Mouse (Mus musculus): ENCODE data around the gene Camk1d. TPM values are rescaled to one million over a fixed set of nuclear protein-coding genes. Genes with fewer than 3 reads are reported as not detected.

Gene Camk1d
- polyA plus RNA-seq, 1 experiment from 2014 or later: 7.4 TPM

DNA sequence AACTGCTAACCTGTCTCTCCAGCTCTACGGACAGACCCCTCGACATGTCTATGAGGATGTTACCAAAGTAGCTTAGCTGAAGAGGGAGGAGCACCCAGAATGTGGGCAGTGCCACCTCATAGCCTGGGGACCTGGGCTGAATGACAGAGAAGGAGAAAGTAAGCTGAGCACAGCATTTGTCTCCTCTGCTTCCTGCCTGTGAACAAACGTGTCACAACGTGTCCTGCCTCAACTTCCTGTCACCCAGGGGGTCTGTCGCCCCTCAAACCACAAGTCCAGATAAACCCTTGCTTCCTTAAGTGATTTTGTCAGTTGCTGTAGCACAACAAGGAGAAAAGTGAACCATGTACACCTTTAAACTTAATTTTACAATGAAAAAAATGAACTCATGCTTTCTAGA lies 71.7 kb downstream of the Camk1d start:
- Histone ChIP-seq H3K4me2 (ENCODE audit: low read length) (no peak overlapping the region), H3K9ac (ENCODE audit: low read depth, low read length) (no peak overlapping the region), H3K27ac (ENCODE audit: low read depth, low read length) (no peak overlapping the region), H3K9me3 (ENCODE audit: control insufficient read depth, low read length) (no peaks in the 10 kb centered on the region), H3K4me1 (ENCODE audit: control insufficient read depth, insufficient read depth, low read depth, low read length) (no peaks in the 10 kb centered on the region), H3K36me3 (ENCODE audit: control insufficient read depth, insufficient read depth, low read length) (no peaks in the 10 kb centered on the region), H3K4me3 (ENCODE audit: low read length) (no peak overlapping the region), H3K27me3 (replicated peaks; ENCODE audit: control insufficient read depth, insufficient read depth, low read length) (no peaks in the 10 kb centered on the region)
- ATAC-seq: no peak
- WGBS: 77% methylated on average over 5 of the region's 5 CpGs

DNA sequence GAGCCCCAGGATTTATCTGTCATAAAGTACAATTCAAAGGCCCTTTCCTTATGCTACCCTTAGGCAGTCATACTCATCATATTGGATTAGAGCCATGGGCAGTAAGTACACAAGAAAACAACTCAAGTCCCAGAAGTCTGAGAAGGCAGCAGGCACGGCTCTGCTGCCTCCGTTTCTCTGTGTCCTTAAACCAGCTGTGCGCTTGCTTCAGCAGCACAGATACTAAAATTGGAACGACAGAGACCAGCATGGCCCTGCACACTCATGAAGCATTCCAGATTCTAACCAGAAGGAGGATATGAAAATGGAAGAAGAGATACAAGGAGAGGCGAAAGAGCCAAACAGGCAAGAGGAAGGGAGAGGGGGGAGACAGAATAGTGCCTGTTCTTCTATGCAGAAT lies 72.6 kb downstream of the Camk1d start:
- H3K27ac ChIP-seq (ENCODE audit: low read depth, low read length): no peak overlapping the region
- H3K4me3 ChIP-seq (ENCODE audit: low read length): no peak overlapping the region
- no peak overlapping the region for H3K4me2 ChIP-seq (ENCODE audit: low read length)
- H3K9ac ChIP-seq (ENCODE audit: low read depth, low read length): no peak overlapping the region
- no peaks in the 10 kb centered on the region for H3K27me3 ChIP-seq (replicated peaks; ENCODE audit: control insufficient read depth, insufficient read depth, low read length)
- no peaks in the 10 kb centered on the region for H3K9me3 ChIP-seq (ENCODE audit: control insufficient read depth, low read length)
- WGBS: 60% methylated on average over 5 of the region's 5 CpGs
- H3K4me1 ChIP-seq (ENCODE audit: control insufficient read depth, insufficient read depth, low read depth, low read length): no peaks in the 10 kb centered on the region
- no peak for ATAC-seq
- no peaks in the 10 kb centered on the region for H3K36me3 ChIP-seq (ENCODE audit: control insufficient read depth, insufficient read depth, low read length)

DNA sequence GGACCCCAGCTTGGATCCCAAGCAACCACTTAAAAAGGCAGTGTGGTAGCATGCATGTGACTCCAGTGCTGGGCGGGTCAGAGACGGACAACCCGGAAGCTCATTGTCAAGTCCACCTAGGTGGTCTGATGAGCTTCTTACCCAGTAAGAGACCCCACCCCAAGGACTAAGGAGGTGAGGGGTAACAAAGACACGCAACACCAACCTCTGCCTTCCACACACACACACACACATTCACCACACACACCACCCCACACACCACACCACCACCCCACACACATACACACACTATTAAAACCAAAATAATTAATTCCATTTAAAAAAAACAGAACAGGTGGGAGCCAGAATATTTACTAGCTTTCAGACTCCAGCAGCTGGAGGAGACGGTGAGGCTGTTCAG lies 73.7 kb downstream of the Camk1d start:
- Histone ChIP-seq H3K9me3 (ENCODE audit: control insufficient read depth, low read length) (no peaks in the 10 kb centered on the region), H3K4me1 (ENCODE audit: control insufficient read depth, insufficient read depth, low read depth, low read length) (no peaks in the 10 kb centered on the region), H3K4me2 (ENCODE audit: low read length) (no peak overlapping the region), H3K27ac (ENCODE audit: low read depth, low read length) (no peak overlapping the region), H3K36me3 (ENCODE audit: control insufficient read depth, insufficient read depth, low read length) (no peaks in the 10 kb centered on the region), H3K27me3 (replicated peaks; ENCODE audit: control insufficient read depth, insufficient read depth, low read length) (no peaks in the 10 kb centered on the region), H3K4me3 (ENCODE audit: low read length) (no peak overlapping the region), H3K9ac (ENCODE audit: low read depth, low read length) (no peak overlapping the region)
- ATAC-seq: no peak
- 80% methylated on average over 5 of the region's 5 CpGs for WGBS

DNA sequence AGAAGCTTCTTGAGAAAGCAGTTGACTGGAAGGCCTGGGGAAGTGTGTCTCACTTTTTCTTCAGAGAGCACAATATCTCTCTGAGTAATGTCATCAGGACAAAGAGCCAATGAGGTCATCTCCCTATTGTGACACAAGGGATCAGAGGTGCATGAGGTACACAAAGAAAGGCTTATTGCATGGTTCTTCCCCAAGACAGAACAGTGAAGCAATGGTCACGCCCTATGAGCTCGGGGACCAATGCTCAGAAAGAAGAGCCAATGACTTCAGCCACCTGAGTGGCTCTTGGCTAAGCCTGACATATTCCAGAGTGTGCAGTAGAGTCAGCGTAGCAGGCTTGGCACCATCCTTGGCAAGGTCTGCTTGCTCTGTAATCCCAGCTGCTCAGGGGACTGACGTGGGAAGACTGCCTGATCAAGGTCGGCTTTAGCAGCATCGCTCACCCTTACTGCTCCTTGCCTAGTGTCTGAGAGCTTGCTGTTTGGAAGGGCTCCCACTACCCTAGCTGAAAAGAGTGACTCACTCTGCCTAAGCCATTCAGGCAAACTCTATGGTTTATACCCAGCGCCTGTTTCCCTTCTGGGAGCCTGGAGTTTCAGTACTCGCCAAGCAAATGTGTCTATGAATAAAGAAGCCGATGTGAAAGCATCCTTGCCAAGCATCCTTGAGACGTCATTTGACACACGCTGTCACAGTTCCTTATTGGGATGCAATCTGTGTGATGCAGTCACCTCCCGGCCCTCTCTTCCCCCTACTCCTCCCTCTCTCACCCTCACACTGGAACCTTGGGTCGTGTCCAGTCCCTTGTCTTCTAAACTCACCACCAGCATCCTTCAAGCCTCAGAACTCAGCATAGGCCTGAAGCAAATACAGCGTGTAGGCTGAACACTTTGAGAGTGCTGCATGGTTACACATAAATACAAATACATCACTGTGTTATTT lies 77.2 kb downstream of the Camk1d start:
- H3K27ac ChIP-seq (ENCODE audit: low read depth, low read length): 0 out of 2 replicates have a peak overlapping the region, but pooled peaks have one; percentile 32
- peak; percentile 91 for ATAC-seq

DNA sequence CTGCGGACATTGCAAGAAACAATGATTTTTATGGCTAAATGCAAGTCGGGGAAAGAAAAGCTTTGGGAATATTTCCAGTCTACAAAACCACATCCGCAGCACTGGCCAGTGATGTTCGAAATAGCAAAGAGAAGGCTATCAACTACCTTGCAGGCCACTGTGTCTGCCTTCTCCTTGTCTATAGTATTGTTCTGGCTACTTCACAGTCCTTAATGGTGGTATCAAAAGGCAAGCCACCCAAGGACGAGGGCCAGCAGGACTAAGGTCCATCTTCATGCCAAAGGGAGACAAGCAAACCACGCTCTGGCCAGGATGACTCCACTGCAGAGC lies 82.0 kb downstream of the Camk1d start:
- no peaks in the 10 kb centered on the region for H3K4me1 ChIP-seq (ENCODE audit: control insufficient read depth, insufficient read depth, low read depth, low read length)
- ATAC-seq: no peak
- H3K4me3 ChIP-seq (ENCODE audit: low read length): no peak overlapping the region
- 90% methylated on average over 6 of the region's 6 CpGs for WGBS
- no peaks in the 10 kb centered on the region for H3K9me3 ChIP-seq (ENCODE audit: control insufficient read depth, low read length)
- no peak overlapping the region for H3K9ac ChIP-seq (ENCODE audit: low read depth, low read length)
- H3K27ac ChIP-seq (ENCODE audit: low read depth, low read length): no peak overlapping the region
- no peak overlapping the region for H3K4me2 ChIP-seq (ENCODE audit: low read length)
- no peaks in the 10 kb centered on the region for H3K36me3 ChIP-seq (ENCODE audit: control insufficient read depth, insufficient read depth, low read length)
- no peaks in the 10 kb centered on the region for H3K27me3 ChIP-seq (replicated peaks; ENCODE audit: control insufficient read depth, insufficient read depth, low read length)

More for the DNA sequence above, 77.2 kb downstream of the Camk1d start:
- Histone ChIP-seq H3K4me3 (ENCODE audit: low read length) (no peak overlapping the region), H3K9me3 (ENCODE audit: control insufficient read depth, low read length) (no peaks in the 10 kb centered on the region), H3K4me2 (ENCODE audit: low read length) (no peak overlapping the region), H3K4me1 (ENCODE audit: control insufficient read depth, insufficient read depth, low read depth, low read length) (no peaks in the 10 kb centered on the region), H3K36me3 (ENCODE audit: control insufficient read depth, insufficient read depth, low read length) (no peaks in the 10 kb centered on the region), H3K27me3 (replicated peaks; ENCODE audit: control insufficient read depth, insufficient read depth, low read length) (no peaks in the 10 kb centered on the region), H3K9ac (ENCODE audit: low read depth, low read length) (no peak overlapping the region)
- 75% methylated on average over 14 of the region's 14 CpGs for WGBS

DNA sequence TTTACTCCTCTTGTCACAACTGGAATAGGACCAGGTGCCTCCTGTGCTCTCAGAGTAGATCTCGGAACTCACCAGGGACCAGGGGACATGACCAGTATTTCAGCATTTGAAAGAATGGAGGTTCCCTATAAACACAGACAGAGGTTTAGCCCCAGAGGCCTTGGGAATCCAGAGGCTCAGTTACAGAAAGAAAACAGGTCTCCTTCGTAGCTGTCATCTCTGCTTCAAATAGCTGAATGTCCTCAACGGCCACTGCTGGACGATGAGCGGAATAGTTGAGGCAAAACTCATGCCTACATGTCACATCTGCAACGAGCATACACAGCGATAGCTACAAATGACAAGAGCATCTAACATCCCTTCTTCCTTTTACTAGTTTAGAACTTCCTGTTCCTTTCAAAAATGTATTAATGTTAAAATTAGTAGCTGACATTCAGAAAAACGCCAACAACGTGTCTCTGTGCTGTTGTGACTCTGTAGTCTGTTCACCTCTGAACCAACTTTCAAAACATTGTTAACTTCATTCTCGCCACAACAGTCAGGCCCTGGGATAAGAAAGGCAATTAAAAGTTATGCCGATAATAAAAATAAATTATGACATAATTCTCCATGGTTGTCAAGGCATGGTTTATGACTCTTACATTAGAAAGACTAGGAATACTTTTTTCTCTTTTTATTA lies 82.5 kb downstream of the Camk1d start:
- Histone ChIP-seq H3K9ac (ENCODE audit: low read depth, low read length) (no peak overlapping the region), H3K9me3 (ENCODE audit: control insufficient read depth, low read length) (0 out of 2 replicates have a peak, but pooled peaks cover 2% of the 10 kb centered on the region), H3K27me3 (replicated peaks; ENCODE audit: control insufficient read depth, insufficient read depth, low read length) (no peaks in the 10 kb centered on the region), H3K27ac (ENCODE audit: low read depth, low read length) (no peak overlapping the region), H3K4me1 (ENCODE audit: control insufficient read depth, insufficient read depth, low read depth, low read length) (no peaks in the 10 kb centered on the region), H3K4me3 (ENCODE audit: low read length) (no peak overlapping the region), H3K36me3 (ENCODE audit: control insufficient read depth, insufficient read depth, low read length) (no peaks in the 10 kb centered on the region), H3K4me2 (ENCODE audit: low read length) (no peak overlapping the region)
- ATAC-seq: no peak
- 91% methylated on average over 11 of the region's 11 CpGs for WGBS

DNA sequence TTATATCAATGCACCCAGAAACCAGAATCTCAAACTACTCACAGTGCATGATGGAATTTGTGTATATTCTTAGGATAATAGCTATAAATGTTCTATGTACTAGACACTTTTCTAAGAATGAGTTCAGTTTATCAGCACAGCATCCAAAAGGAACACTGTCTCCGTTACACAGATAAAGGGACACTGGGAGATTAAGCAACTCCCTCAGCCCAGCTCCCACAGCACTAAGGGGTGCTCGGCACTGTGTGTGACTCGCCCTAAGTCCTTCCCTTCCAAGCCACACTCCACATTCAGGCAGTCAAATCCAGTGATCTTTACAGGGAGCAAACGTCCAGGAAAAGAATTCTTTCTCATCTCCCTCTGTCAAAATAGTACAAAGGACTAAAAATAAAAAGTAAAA lies 83.6 kb downstream of the Camk1d start:
- 63% methylated on average over 4 of the region's 4 CpGs for WGBS
- H3K4me2 ChIP-seq (ENCODE audit: low read length): no peak overlapping the region
- no peaks in the 10 kb centered on the region for H3K27me3 ChIP-seq (replicated peaks; ENCODE audit: control insufficient read depth, insufficient read depth, low read length)
- no peak overlapping the region for H3K4me3 ChIP-seq (ENCODE audit: low read length)
- ATAC-seq: no peak
- H3K27ac ChIP-seq (ENCODE audit: low read depth, low read length): no peak overlapping the region
- no peaks in the 10 kb centered on the region for H3K4me1 ChIP-seq (ENCODE audit: control insufficient read depth, insufficient read depth, low read depth, low read length)
- 0 out of 2 replicates have a peak, but pooled peaks cover 2% of the 10 kb centered on the region for H3K9me3 ChIP-seq (ENCODE audit: control insufficient read depth, low read length)
- no peaks in the 10 kb centered on the region for H3K36me3 ChIP-seq (ENCODE audit: control insufficient read depth, insufficient read depth, low read length)
- no peak overlapping the region for H3K9ac ChIP-seq (ENCODE audit: low read depth, low read length)

DNA sequence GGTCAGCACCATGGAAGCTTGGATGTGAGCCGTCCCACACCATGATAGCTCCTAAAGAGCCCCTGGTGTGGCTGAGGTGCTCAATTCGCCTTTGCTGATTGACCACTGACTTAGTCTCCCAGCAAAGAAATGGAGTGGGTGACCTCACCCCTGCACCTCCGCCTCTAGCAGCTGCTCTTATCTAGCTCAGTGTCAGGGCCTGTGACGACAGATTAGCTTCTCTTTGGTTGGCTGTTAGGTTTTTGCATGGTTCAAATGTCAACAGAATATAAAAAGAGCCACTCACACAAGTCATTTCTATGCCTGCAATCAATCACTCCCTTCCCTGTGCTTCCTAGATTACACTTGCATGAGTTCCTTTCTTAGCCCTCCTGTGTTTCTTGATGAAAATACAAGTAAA lies 89.9 kb downstream of the Camk1d start:
- Histone ChIP-seq H3K4me3 (ENCODE audit: low read length) (no peak overlapping the region), H3K36me3 (ENCODE audit: control insufficient read depth, insufficient read depth, low read length) (no peaks in the 10 kb centered on the region), H3K4me2 (ENCODE audit: low read length) (no peak overlapping the region), H3K27ac (ENCODE audit: low read depth, low read length) (no peak overlapping the region), H3K27me3 (replicated peaks; ENCODE audit: control insufficient read depth, insufficient read depth, low read length) (no peaks in the 10 kb centered on the region), H3K4me1 (ENCODE audit: control insufficient read depth, insufficient read depth, low read depth, low read length) (no peaks in the 10 kb centered on the region), H3K9me3 (ENCODE audit: control insufficient read depth, low read length) (0 out of 2 replicates have a peak, but pooled peaks cover 2% of the 10 kb centered on the region), H3K9ac (ENCODE audit: low read depth, low read length) (no peak overlapping the region)
- no peak for ATAC-seq
- 68% methylated on average over 4 of the region's 4 CpGs for WGBS

DNA sequence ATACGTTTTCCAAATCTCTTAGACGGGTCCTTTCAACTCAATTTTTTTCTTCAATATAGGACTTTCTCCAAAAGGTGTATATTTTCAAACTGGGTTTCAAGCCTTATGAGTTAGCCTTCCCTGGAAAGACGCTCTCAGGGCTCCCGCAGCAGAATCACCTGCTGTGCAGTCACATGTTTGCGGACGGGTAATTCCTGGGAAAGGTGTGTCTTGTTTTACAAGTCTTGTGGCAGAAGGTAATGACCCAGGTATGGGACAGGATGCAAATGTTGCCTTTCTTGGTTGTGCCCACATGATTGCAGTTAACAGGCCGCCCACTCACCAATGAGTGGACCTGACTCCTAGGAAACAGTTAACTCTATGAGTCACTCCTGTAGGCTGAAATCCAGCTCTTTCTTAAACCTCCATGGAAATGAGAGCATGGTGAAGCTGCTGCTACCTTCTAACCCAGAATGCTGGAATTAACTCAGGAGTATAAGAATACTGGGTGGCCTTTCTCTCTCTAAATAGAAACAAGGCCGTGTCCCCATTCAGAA lies 95.9 kb downstream of the Camk1d start:
- H3K4me2 ChIP-seq (ENCODE audit: low read length): no peak overlapping the region
- peaks cover 12% of the 10 kb centered on the region for H3K4me1 ChIP-seq (ENCODE audit: control insufficient read depth, insufficient read depth, low read depth, low read length)
- ATAC-seq: no peak
- no peak overlapping the region for H3K9ac ChIP-seq (ENCODE audit: low read depth, low read length)
- H3K27ac ChIP-seq (ENCODE audit: low read depth, low read length): no peak overlapping the region
- H3K27me3 ChIP-seq (replicated peaks; ENCODE audit: control insufficient read depth, insufficient read depth, low read length): no peaks in the 10 kb centered on the region
- no peaks in the 10 kb centered on the region for H3K9me3 ChIP-seq (ENCODE audit: control insufficient read depth, low read length)
- H3K4me3 ChIP-seq (ENCODE audit: low read length): no peak overlapping the region
- 92% methylated on average over 8 of the region's 8 CpGs for WGBS
- H3K36me3 ChIP-seq (ENCODE audit: control insufficient read depth, insufficient read depth, low read length): no peaks in the 10 kb centered on the region

Data from hindbrain, embryonic 16.5 days (tissue).